Mouse (Mus musculus) neural tube, embryonic 15.5 days (tissue): ENCODE data around the gene Dcst2. TPM values are rescaled to one million over a fixed set of nuclear protein-coding genes. Genes with fewer than 3 reads are reported as not detected.

Experiments
- ATAC-seq: fragments of 200-750 bp; cut with Nextera tagmentation; 2 replicates; pipeline ENCODE4 v1.8.0; 2017; ENCODE audit warnings: mild to moderate bottlenecking, moderate TSS enrichment, moderate library complexity; ENCODE audit not compliant: low FRiP score
- H3K27ac ChIP-seq: fragments of 300-500 bp; sonication (generic); replicated peaks from 2 replicates; pipeline ENCODE4 v1.5.1; 2015; ENCODE audit warnings: mild to moderate bottlenecking, inconsistent platforms
- H3K27me3 ChIP-seq: fragments of 300-500 bp; sonication (generic); replicated peaks from 2 replicates; pipeline ENCODE4 v1.6.1; 2015; ENCODE audit warnings: inconsistent platforms
- H3K36me3 ChIP-seq: fragments of 300-500 bp; sonication (generic); 2 replicates; pipeline ENCODE4 v1.6.1; 2015; ENCODE audit warnings: inconsistent platforms
- H3K4me1 ChIP-seq: fragments of 300-500 bp; sonication (generic); 2 replicates; pipeline ENCODE4 v1.6.1; 2015; ENCODE audit warnings: inconsistent platforms
- H3K4me2 ChIP-seq: fragments of 300-500 bp; sonication (generic); 2 replicates; pipeline ENCODE4 v1.6.1; 2015; ENCODE audit warnings: inconsistent platforms, mild to moderate bottlenecking, moderate library complexity
- H3K4me3 ChIP-seq: fragments of 300-500 bp; sonication (generic); replicated peaks from 2 replicates; pipeline ENCODE4 v1.5.1; 2015; ENCODE audit warnings: mild to moderate bottlenecking, inconsistent platforms
- H3K9ac ChIP-seq: fragments of 300-500 bp; sonication (generic); replicated peaks from 2 replicates; pipeline ENCODE4 v1.6.1; 2015; ENCODE audit warnings: mild to moderate bottlenecking, inconsistent platforms
- H3K9me3 ChIP-seq: fragments of 300-500 bp; sonication (generic); replicated peaks from 2 replicates; pipeline ENCODE4 v1.6.1; 2016; ENCODE audit warnings: inconsistent platforms
- WGBS: fragments of 180-500 bp; shearing (Covaris S2); methylation state at CpG from one replicate; pipeline ENCODE4 v1.1.7; 2015; ENCODE audit warnings: mixed read lengths; 5-methylcytosine and 5-hydroxymethylcytosine counted together
- polyA plus RNA-seq: library from polyadenylated mRNA; unstranded; fragments of >200 nt; fragmentation: Nextera tagmentation; extraction: Ambion mirVana; gene quantifications from 2 replicates; pipeline ENCODE4 v1.2.1, GENCODE M21; 2015

The Dcst2 gene
- polyA plus RNA-seq, 1 experiment from 2014 or later, result 0.26 TPM

DNA sequence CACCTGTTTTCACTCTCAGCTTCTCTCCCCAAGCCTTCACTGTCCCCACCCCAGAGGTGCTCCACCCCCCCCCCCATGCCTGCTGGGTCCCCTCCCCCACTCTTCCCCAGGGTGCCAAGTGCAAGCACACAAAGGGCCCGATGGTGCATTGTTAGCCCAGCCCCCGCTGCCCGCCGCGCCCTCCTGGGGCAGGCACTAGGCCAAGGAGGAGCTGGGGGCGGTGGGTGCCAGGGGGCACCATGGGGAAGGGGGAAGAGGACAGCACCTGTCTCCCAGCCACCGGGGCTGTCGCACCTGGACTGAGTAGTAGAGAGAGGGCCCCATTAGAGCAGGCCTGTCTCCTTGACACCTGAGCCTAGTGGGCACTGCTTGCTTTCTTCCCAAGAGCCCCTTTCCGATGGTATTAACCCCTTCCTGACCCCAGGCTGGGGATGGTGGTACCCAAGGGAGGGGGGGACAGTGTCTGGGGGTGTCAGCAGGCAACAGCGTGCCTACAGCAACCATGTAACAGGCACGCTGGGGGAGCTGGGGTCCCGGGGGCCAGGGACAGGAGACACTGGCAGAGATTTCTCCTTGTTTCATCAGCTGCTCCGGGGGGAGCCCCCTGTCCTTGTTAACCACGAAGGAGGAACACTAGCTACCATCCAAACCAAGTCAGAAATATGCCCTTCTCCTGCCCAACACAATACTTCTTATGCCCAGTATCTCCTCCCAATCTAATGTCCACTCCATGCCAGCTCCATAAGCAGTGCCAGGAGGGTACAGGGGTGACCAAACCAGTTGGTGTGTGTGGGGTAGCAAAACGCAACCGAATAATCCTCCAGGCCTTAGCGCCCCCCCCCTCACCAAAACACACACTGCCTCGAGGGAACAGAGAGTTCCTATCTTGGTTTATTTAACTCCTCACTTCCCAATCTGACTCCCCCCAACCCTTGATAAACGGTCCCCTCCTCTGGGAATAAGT, 29.2 kb downstream of the Dcst2 start:
- peaks cover 19% of the 10 kb centered on the region for H3K27me3 ChIP-seq
- no peaks in the 10 kb centered on the region for H3K9me3 ChIP-seq
- H3K4me3 ChIP-seq, result peak overlapping the region; percentile 48
- ATAC-seq, result no peak
- no peaks in the 10 kb centered on the region for H3K36me3 ChIP-seq
- no peak overlapping the region for H3K27ac ChIP-seq
- 13% methylated on average over 18 of the region's 19 CpGs for WGBS
- peak overlapping the region; percentile 97 for H3K4me2 ChIP-seq
- H3K4me1 ChIP-seq, result peaks cover 63% of the 10 kb centered on the region
- peak overlapping the region; percentile 52 for H3K9ac ChIP-seq

- Histone ChIP-seq H3K9me3 (no peaks in the 10 kb centered on the region), H3K4me3 (peak overlapping the region; percentile 48), H3K4me2 (peak overlapping the region; percentile 97), H3K4me1 (peaks cover 71% of the 10 kb centered on the region), H3K27me3 (peaks cover 26% of the 10 kb centered on the region), H3K9ac (peak overlapping the region; percentile 52), H3K27ac (no peak overlapping the region), H3K36me3 (no peaks in the 10 kb centered on the region)
- no peak for ATAC-seq
- WGBS, result under 1% methylated on average over 51 of the region's 56 CpGs
These were observed 30.1 kb downstream of the Dcst2 start for GRCm38 (mm10) chr3:89391663-89392511.

DNA sequence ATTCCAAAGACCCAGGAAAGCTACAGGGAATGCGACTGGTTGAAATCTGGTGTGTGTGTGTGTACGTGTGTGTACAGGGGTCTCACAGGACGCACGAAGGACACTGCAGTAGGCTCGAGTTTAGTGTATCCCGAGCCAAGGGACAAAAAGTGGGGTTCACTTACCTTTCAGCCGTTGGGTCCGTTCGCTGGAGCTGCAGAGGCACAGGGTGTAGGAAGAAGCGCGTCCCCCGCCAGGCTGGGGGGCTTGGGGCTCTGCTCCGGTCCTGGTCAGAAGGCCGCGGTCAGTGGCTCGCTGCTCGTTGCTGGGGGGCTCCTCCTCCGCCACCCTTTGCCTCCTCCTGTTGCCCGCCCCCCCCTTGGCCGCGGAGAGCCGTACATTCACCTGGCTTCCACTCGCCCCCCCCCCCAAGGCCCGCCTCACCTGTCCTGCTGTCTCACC, 31.1 kb downstream of the Dcst2 start:
- Histone ChIP-seq H3K27me3 (peaks cover 28% of the 10 kb centered on the region), H3K36me3 (no peaks in the 10 kb centered on the region), H3K27ac (no peak overlapping the region), H3K9me3 (no peaks in the 10 kb centered on the region), H3K4me2 (peak overlapping the region; percentile 97), H3K4me3 (peak overlapping the region; percentile 48), H3K4me1 (peaks cover 65% of the 10 kb centered on the region), H3K9ac (peak overlapping the region; percentile 36; the same call in 1 of the 2 replicates)
- no peak for ATAC-seq
- under 1% methylated on average over 21 of the region's 24 CpGs for WGBS

- Histone ChIP-seq H3K4me2 (peak overlapping the region; percentile 97), H3K9me3 (no peaks in the 10 kb centered on the region), H3K9ac (peak overlapping the region; percentile 35), H3K4me1 (peaks cover 65% of the 10 kb centered on the region), H3K27me3 (peaks cover 30% of the 10 kb centered on the region), H3K36me3 (no peaks in the 10 kb centered on the region), H3K4me3 (peak overlapping the region; percentile 48), H3K27ac (peak overlapping the region; percentile 78)
- WGBS, result 0% methylated on average over 15 of the region's 15 CpGs
- peak; percentile 88 for ATAC-seq
These were observed 31.8 kb downstream of the Dcst2 start for GRCm38 (mm10) chr3:89393605-89394004.

DNA sequence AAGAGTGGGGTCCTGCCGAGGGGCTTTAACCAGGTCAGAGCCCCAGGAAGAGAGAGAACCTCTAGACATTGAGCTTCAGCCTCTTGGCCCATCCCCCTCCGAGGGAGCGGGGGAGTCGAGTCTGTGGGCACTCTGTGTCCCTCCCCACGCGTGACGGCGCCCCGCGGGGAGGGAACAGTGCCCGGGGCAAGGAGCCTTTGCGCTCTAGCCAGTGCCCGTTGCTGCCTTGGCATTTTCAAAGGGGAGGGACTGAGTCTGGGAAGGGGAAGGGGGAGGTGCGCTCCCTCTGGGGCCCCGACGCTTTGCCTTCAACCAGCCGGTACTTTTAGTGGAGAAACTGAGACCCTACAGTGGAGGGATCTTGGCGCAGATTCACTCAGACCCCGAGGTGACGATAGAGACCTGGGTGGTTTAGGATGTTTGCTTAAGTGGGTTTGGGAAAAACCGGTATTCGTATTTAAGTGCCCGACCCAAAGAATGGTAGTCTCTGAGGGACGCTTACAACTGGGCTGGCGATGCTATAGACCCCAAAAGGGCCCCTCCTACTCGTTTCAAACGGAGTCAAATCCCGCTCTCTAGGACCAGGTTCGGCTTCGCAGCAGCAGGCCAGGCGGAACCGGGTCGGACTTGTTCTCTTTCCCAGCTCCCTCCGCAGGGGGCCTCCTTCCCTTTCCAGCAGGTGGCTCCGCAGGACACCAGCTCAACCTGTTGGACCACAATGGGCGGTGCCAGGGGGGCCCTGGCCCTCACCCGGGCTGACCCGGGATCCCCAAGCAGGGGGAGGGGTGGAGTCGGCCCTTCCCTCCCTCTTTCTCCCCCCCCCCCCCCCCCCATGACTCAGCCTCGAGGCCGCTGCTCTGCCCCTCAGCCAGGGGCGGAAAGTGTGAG, 32.5 kb downstream of the Dcst2 start, which contains the start of gene Zbtb7b:
Zbtb7b (minus strand) TSS at position 771 of the 888 bp plus-strand sequence.
- peak; percentile 40 for ATAC-seq
- peaks cover 65% of the 10 kb centered on the region for H3K4me1 ChIP-seq
- under 1% methylated on average over 39 of the region's 42 CpGs for WGBS
- H3K9ac ChIP-seq, result peak within 1 kb of the TSS; percentile 47
- peaks cover 30% of the 10 kb centered on the region for H3K27me3 ChIP-seq
- H3K27ac ChIP-seq, result peak within 1 kb of the TSS; percentile 78
- peak within 1 kb of the TSS; percentile 48 for H3K4me3 ChIP-seq
- no peaks in the 10 kb centered on the region; the same call in 1 of the 2 replicates for H3K36me3 ChIP-seq
- no peaks in the 10 kb centered on the region for H3K9me3 ChIP-seq
- peak within 1 kb of the TSS; percentile 97 for H3K4me2 ChIP-seq

DNA sequence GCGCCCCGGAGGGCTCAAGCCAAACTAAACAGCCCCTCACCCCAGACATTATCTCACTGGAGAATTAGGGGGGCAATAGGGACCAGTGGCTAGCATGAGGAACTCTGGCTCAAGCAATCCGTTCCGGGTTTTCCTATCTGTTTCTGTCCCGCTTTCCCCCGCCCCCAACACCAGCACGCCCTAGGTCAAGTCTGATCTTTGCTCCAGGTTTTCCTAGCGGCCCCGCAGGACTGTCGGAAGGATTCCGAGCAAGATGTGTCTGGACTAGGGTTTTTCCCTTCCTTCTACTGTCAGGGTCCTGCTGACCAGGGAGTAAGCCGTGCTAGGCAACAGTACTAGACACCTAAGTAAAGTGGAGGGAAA, 33.1 kb downstream of the Dcst2 start:
- Histone ChIP-seq H3K27me3 (peaks cover 30% of the 10 kb centered on the region), H3K9me3 (no peaks in the 10 kb centered on the region), H3K36me3 (no peaks in the 10 kb centered on the region; the same call in 1 of the 2 replicates), H3K4me2 (peak overlapping the region; percentile 97), H3K9ac (peak overlapping the region; percentile 36; the same call in 1 of the 2 replicates), H3K4me3 (peak overlapping the region; percentile 48), H3K4me1 (peaks cover 65% of the 10 kb centered on the region), H3K27ac (peak overlapping the region; percentile 78)
- no peak for ATAC-seq
- WGBS, result 0% methylated on average over 12 of the region's 12 CpGs

DNA sequence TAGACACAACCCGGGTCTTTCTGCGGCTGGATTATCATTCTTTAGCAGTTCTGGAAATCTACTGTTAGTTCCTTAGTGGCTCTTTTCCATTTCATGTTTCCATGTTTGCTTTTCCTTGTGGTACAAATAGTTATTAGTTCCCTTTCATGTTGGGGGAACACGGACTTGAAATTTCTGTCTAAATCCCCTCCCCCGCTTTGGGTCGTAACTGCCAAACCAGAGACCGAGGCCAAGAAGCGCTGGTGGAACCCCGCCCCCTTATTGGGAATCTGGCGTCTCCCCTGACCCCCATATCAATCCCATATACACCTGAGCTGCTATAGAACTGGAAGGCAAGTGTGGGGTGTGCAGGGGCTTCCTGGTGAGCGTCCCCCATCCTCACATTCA, 33.6 kb downstream of the Dcst2 start:
- WGBS, result 3% methylated on average over 10 of the region's 10 CpGs
- Histone ChIP-seq H3K4me2 (peak overlapping the region; percentile 97), H3K4me3 (peak overlapping the region; percentile 48), H3K27ac (peak overlapping the region; percentile 78), H3K9ac (peak overlapping the region; percentile 47; the same call in 1 of the 2 replicates), H3K36me3 (peaks cover 2% of the 10 kb centered on the region; the same call in 1 of the 2 replicates), H3K9me3 (no peaks in the 10 kb centered on the region), H3K4me1 (peaks cover 60% of the 10 kb centered on the region), H3K27me3 (peaks cover 30% of the 10 kb centered on the region)
- no peak for ATAC-seq

DNA sequence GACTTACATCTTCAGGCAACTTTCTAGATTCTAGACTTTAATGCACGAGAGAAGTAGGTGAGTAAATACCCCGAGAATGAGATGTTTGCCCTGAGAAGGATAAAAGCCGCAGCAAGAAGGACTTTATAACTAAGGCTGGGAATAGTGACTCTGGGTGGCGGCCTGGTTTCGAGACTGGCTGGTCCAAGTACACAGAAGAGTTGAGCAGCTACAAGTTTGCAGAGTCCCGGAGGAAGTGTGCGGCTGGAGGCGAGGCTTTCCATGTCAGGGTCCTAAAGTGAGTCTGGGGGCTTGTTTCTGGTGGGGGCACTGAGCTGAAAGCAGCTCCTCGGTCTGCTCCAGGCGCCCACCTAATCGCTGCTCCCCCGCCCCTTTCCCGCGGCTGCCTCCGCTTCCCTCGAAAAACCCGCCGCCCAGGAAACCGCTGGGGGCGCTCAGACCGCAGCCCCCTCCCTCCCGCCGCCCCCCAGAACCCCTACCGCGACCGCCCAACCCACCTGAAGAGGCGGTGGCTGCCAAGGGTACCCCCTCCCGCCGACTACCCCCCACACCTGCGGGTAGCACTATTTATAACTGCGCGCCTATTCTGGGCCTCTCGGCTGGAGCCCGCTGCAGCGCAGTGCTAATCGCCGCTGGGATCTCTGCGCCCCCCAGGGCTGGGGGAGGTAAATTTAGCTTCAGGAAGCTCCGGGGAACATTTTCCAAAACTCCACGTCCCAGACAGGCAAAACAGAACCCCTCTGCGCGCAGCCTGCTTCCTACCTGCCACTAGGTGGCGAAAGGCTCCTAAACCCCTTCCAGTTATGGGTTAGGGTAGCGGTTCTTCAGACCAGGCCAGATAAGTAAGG, 34.3 kb downstream of the Dcst2 start:
- peaks cover 30% of the 10 kb centered on the region for H3K27me3 ChIP-seq
- no peak for ATAC-seq
- peak overlapping the region; percentile 47 for H3K9ac ChIP-seq
- no peak overlapping the region for H3K27ac ChIP-seq
- peaks cover 56% of the 10 kb centered on the region for H3K4me1 ChIP-seq
- peak overlapping the region; percentile 97 for H3K4me2 ChIP-seq
- WGBS, result under 1% methylated on average over 44 of the region's 44 CpGs
- H3K36me3 ChIP-seq, result peaks cover 4% of the 10 kb centered on the region
- no peaks in the 10 kb centered on the region for H3K9me3 ChIP-seq
- peak overlapping the region; percentile 48 for H3K4me3 ChIP-seq

- Histone ChIP-seq H3K27ac (no peak overlapping the region), H3K4me1 (peaks cover 50% of the 10 kb centered on the region), H3K4me3 (peak overlapping the region; percentile 48; the same call in 1 of the 2 replicates), H3K27me3 (peaks cover 30% of the 10 kb centered on the region), H3K9ac (no peak overlapping the region), H3K9me3 (no peaks in the 10 kb centered on the region), H3K36me3 (peaks cover 10% of the 10 kb centered on the region), H3K4me2 (peak overlapping the region; percentile 97)
- ATAC-seq, result no peak
- WGBS, result under 1% methylated on average over 4 of the region's 4 CpGs
These were observed 34.9 kb downstream of the Dcst2 start for GRCm38 (mm10) chr3:89396654-89397005.

GRCm38 (mm10) chr3:89401329-89401728, 39.6 kb downstream of the Dcst2 start:
- Histone ChIP-seq H3K4me1 (peaks cover 4% of the 10 kb centered on the region; the same call in 1 of the 2 replicates), H3K4me2 (no peak overlapping the region), H3K9me3 (no peaks in the 10 kb centered on the region), H3K9ac (no peak overlapping the region), H3K4me3 (no peak overlapping the region), H3K27ac (no peak overlapping the region), H3K36me3 (peaks cover 45% of the 10 kb centered on the region), H3K27me3 (peaks cover 8% of the 10 kb centered on the region; the same call in 1 of the 2 replicates)
- ATAC-seq, result no peak
- WGBS, result 91% methylated on average over 7 of the region's 7 CpGs
